Mouse (Mus musculus): ENCODE results near the gene Tardbp. TPM values are rescaled to one million over a fixed set of nuclear protein-coding genes. Genes with fewer than 3 reads are reported as not detected.

Tardbp gene
- total RNA-seq, 2 experiments from 2014 or later = 216 to 267 TPM

GRCm38 (mm10) chr4:148562676-148563075, 64.1 kb downstream of the Tardbp start:
- no peak for DNase-seq (ENCODE audit: low spot score in 2 of 2)

Other genes with a start within 250 kb of the Tardbp start
- 10 to 100 TPM; 21.5 to 22.4 TPM for gene Ubiad1, start 182.2 kb downstream of the Tardbp start, total RNA-seq (2021)
- 10 to 100 TPM; 84.3 to 87.9 TPM for gene Mtor, start 178.4 kb downstream of the Tardbp start, total RNA-seq (2021)
- gene Angptl7, start 126.6 kb downstream of the Tardbp start, total RNA-seq (2021) = 1 to 10 TPM in 1 of 2 experiments, under 1 TPM in 1; 0.63 to 1.3 TPM
- 10 to 100 TPM; 42.7 to 44.8 TPM for gene Exosc10, start 68.6 kb downstream of the Tardbp start, total RNA-seq (2021)
- 10 to 100 TPM; 53.3 to 73.6 TPM for gene Srm, start 35.5 kb downstream of the Tardbp start, total RNA-seq (2021)
- 1 to 10 TPM; 1.2 to 2.3 TPM for gene Masp2, start 24.5 kb downstream of the Tardbp start, total RNA-seq (2021)
- gene Gm572, start 16.3 kb upstream of the Tardbp start, total RNA-seq (2021) = not detected
- 1 to 10 TPM; 4.8 to 6.5 TPM for gene Casz1, start 177.4 kb upstream of the Tardbp start, total RNA-seq (2021)

Data from adrenal gland, adult 18-20 months (tissue).